Mouse (Mus musculus): ENCODE measurements around the gene Cdc42ep3. TPM values are rescaled to one million over a fixed set of nuclear protein-coding genes. Genes with fewer than 3 reads are reported as not detected.

Gene Cdc42ep3
- 10.3 and 11.2 TPM in 2 replicates for polyA plus RNA-seq (2012; rRNA removed; ENCODE audit: low replicate concordance)

DNA sequence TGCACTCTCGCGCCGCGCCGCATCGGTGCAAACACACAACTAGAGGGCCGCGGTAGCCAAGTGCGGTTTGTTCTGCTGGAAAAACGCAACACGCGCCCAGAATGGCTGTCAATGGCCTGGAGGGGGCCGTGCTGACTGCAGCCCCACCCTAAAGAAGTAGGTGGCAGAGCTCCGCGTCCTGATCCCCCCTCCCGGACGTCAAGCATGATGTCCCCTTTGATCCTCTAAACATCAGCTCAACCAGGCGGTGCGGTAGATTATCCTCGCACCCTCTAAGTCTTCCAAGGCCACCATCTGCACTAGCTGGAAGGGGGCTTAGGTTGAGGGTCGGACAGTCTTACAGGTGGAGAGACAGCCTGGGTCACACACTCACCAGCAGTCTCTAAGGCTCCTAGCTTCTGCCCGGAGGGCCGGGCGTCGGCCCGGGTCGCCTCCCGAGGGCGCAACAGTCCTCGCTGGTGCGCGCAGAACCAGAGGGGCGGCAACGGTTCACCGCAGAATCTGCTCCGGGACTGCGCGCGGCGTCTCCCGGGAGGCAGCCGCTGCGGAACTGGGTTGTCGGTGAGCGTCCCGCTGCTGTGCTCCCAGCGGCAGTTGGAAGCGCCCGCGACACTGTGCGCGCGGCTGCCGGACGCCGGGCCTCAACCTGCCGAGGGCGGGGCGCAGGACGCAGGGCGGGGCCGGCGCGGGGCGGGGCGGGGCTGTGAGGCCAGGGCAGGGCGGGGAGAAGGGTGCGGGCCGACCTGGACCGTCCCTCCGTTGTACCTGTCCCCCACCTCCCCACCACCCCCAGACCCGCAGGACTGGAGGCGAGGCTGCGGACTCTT lies at the start of gene Cdc42ep3:
Cdc42ep3 (minus strand) TSS at position 648 of the 827 bp plus-strand sequence.

Data from mammary gland, adult 2 months (tissue).